Mouse (Mus musculus): Measurements from ENCODE around the gene Strn4. TPM values are rescaled to one million over a fixed set of nuclear protein-coding genes. Genes with fewer than 3 reads are reported as not detected.

The Strn4 gene
- polyA plus RNA-seq, 2 experiments = 109 to 197 TPM

DNA sequence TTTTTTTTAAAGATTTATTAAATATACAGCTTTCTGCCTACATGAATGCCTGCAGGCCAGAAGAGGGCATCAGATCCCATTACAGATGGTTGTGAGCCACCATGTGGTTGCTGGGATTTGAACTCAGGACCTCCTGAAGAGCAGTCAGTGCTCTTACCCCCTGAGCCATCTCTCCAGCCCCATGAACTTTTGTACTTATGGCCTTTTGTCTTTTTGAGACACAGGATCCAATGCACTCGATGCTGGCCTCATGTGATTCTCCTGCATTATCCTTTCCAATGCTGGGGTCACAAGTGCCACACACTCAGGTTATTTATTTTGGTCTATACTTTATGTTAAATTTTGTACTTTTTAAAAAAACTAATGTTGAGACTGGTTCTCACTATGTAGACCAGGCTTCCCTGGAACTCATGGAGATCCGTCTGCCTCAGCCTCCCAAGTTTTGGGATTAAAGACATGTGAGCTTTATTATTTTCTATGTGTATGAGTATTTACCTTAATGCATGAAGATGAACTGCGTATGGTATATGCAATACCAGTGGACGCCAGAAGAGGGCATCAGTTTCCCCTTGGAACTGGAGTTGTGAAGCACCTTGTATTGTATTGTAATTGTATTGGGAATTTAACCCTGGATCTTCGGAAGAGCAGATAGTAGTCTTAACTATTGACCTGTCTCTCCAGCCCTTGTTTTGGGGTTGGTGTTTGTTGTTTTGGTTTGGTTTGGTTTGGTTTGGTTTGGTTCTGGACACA is 44.4 kb downstream of the Strn4 start:
- no peaks in the 10 kb centered on the region for H3K9me3 ChIP-seq (ENCODE audit: control insufficient read depth, low read length)
- H3K27ac ChIP-seq (replicated peaks; ENCODE audit: low read depth, low read length) = no peak overlapping the region
- no peak overlapping the region for H3K4me2 ChIP-seq (replicated peaks; ENCODE audit: low read depth, low read length, severe bottlenecking)
- H3K36me3 ChIP-seq (ENCODE audit: control insufficient read depth, insufficient read depth, low read length) = peaks cover 78% of the 10 kb centered on the region
- ATAC-seq (ENCODE audit: low FRiP score, low read depth) (no peak), DNase-seq (ENCODE audit: low spot score) (peak; percentile 56)
- H3K27me3 ChIP-seq (ENCODE audit: control insufficient read depth, insufficient read depth, low read length) = no peaks in the 10 kb centered on the region
- H3K9ac ChIP-seq (ENCODE audit: low read depth, low read length, severe bottlenecking) = no peak overlapping the region
- H3K4me3 ChIP-seq (replicated peaks; ENCODE audit: low read length) = no peak overlapping the region
- no peak for TF ChIP-seq POLR2A (IDR thresholded peaks at IDR 0.05; ENCODE audit: borderline replicate concordance, extremely low read depth, insufficient read depth, insufficient read length)
- WGBS = 34% methylated on average over 5 of the region's 5 CpGs
- H3K4me1 ChIP-seq (ENCODE audit: control insufficient read depth, insufficient read depth, low read length) = no peaks in the 10 kb centered on the region

DNA sequence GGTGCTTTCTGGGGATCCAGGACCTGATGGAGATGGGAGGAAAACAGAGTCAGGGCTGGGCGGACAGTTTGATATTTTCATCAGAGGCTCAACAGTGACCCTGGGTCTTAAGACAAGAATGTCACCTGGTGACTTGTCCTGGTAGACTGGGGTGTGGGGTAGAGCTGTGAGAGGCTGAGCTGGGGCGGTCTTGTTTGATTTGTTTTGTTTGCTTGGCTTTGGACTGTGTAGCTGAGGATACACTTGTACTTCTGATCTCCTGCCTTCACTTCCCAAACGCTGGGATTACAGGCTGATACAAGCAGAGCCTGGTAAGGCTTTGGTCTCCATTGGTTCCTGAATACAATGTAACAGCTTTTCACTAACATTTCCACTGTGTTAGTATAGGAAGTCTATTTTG is 51.8 kb downstream of the Strn4 start:
- H3K9me3 ChIP-seq (ENCODE audit: control insufficient read depth, low read length) = no peaks in the 10 kb centered on the region
- DNase-seq (ENCODE audit: low spot score) (no peak), ATAC-seq (ENCODE audit: low FRiP score, low read depth) (no peak)
- WGBS = 86% methylated on average over 3 of the region's 3 CpGs
- TF ChIP-seq POLR2A (IDR thresholded peaks at IDR 0.05; ENCODE audit: borderline replicate concordance, extremely low read depth, insufficient read depth, insufficient read length) = no peak
- no peak overlapping the region for H3K27ac ChIP-seq (replicated peaks; ENCODE audit: low read depth, low read length)
- peaks cover 75% of the 10 kb centered on the region for H3K36me3 ChIP-seq (ENCODE audit: control insufficient read depth, insufficient read depth, low read length)
- no peaks in the 10 kb centered on the region for H3K4me1 ChIP-seq (ENCODE audit: control insufficient read depth, insufficient read depth, low read length)
- no peak overlapping the region for H3K9ac ChIP-seq (ENCODE audit: low read depth, low read length, severe bottlenecking)
- no peak overlapping the region for H3K4me3 ChIP-seq (replicated peaks; ENCODE audit: low read length)
- no peaks in the 10 kb centered on the region for H3K27me3 ChIP-seq (ENCODE audit: control insufficient read depth, insufficient read depth, low read length)
- H3K4me2 ChIP-seq (replicated peaks; ENCODE audit: low read depth, low read length, severe bottlenecking) = no peak overlapping the region

GRCm38 (mm10) chr7:16869497-16869896 is 53.8 kb downstream of the Strn4 start:
- ATAC-seq (ENCODE audit: low FRiP score, low read depth) = peak; percentile 93
- H3K27me3 ChIP-seq (ENCODE audit: control insufficient read depth, insufficient read depth, low read length) = no peaks in the 10 kb centered on the region
- peak overlapping the region; percentile 18; the same call in 1 of the 2 replicates for H3K4me3 ChIP-seq (replicated peaks; ENCODE audit: low read length)
- no peak overlapping the region for H3K9ac ChIP-seq (ENCODE audit: low read depth, low read length, severe bottlenecking)
- no peaks in the 10 kb centered on the region for H3K4me1 ChIP-seq (ENCODE audit: control insufficient read depth, insufficient read depth, low read length)
- DNase-seq (ENCODE audit: low spot score) = peak; percentile 83
- TF ChIP-seq POLR2A (IDR thresholded peaks at IDR 0.05; ENCODE audit: borderline replicate concordance, extremely low read depth, insufficient read depth, insufficient read length) = no peak
- H3K9me3 ChIP-seq (ENCODE audit: control insufficient read depth, low read length) = no peaks in the 10 kb centered on the region
- no peak overlapping the region for H3K27ac ChIP-seq (replicated peaks; ENCODE audit: low read depth, low read length)
- peaks cover 61% of the 10 kb centered on the region for H3K36me3 ChIP-seq (ENCODE audit: control insufficient read depth, insufficient read depth, low read length)
- H3K4me2 ChIP-seq (replicated peaks; ENCODE audit: low read depth, low read length, severe bottlenecking) = peak overlapping the region; percentile 31; the same call in 1 of the 2 replicates
- WGBS = 31% methylated on average over 16 of the region's 16 CpGs

DNA sequence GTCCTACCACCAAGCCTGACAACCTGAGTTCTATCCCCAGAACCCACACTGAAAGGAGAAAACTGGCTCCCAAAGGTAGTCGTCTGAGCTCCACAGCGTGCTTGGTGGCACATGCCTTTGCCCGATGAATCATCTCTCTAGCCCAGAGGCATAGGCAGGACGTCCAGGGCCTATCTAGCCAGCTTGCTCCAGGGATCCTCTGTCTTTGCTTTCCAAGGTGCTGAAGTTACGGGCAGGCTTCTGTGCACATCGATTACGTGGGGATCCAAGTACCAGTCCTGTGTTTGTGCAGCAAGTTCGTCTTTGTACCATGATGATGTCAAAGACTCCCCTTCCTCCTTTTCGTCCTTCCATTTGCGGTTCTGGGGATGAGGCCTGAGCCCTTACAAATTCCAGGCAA is 55.9 kb downstream of the Strn4 start:
- no peak overlapping the region for H3K4me3 ChIP-seq (replicated peaks; ENCODE audit: low read length)
- H3K4me2 ChIP-seq (replicated peaks; ENCODE audit: low read depth, low read length, severe bottlenecking) = no peak overlapping the region
- WGBS = 78% methylated on average over 10 of the region's 10 CpGs
- DNase-seq (ENCODE audit: low spot score) = no peak
- no peak for TF ChIP-seq POLR2A (IDR thresholded peaks at IDR 0.05; ENCODE audit: borderline replicate concordance, extremely low read depth, insufficient read depth, insufficient read length)
- no peaks in the 10 kb centered on the region for H3K9me3 ChIP-seq (ENCODE audit: control insufficient read depth, low read length)
- H3K4me1 ChIP-seq (ENCODE audit: control insufficient read depth, insufficient read depth, low read length) = peaks cover 3% of the 10 kb centered on the region; the same call in 1 of the 2 replicates
- H3K36me3 ChIP-seq (ENCODE audit: control insufficient read depth, insufficient read depth, low read length) = peaks cover 47% of the 10 kb centered on the region
- H3K27me3 ChIP-seq (ENCODE audit: control insufficient read depth, insufficient read depth, low read length) = no peaks in the 10 kb centered on the region
- H3K27ac ChIP-seq (replicated peaks; ENCODE audit: low read depth, low read length) = no peak overlapping the region
- ATAC-seq (ENCODE audit: low FRiP score, low read depth) = no peak
- no peak overlapping the region for H3K9ac ChIP-seq (ENCODE audit: low read depth, low read length, severe bottlenecking)

DNA sequence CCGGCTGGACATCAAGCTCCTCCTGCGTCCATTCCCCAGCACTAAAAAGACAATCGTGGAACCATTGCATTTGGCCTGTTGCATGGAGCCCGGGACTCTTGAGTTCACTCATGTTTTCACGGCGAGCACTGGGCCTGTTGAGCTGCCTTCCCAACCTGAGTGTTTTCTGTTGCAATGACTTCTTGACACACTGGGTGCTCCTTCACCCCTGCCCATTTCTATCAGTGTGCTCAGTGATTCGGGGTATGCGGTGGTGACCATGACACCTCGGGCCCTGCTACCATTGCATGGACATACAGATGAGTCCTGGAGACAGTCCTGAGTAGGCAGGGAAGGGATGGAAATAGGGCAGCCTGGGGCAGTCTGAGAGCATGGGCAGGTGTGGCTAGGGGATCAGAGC is 56.8 kb downstream of the Strn4 start:
- Histone ChIP-seq H3K9ac (ENCODE audit: low read depth, low read length, severe bottlenecking) (no peak overlapping the region), H3K36me3 (ENCODE audit: control insufficient read depth, insufficient read depth, low read length) (peaks cover 42% of the 10 kb centered on the region), H3K4me2 (replicated peaks; ENCODE audit: low read depth, low read length, severe bottlenecking) (no peak overlapping the region), H3K4me1 (ENCODE audit: control insufficient read depth, insufficient read depth, low read length) (peaks cover 7% of the 10 kb centered on the region; the same call in 1 of the 2 replicates), H3K9me3 (ENCODE audit: control insufficient read depth, low read length) (no peaks in the 10 kb centered on the region), H3K4me3 (replicated peaks; ENCODE audit: low read length) (no peak overlapping the region), H3K27me3 (ENCODE audit: control insufficient read depth, insufficient read depth, low read length) (no peaks in the 10 kb centered on the region), H3K27ac (replicated peaks; ENCODE audit: low read depth, low read length) (no peak overlapping the region)
- WGBS = 93% methylated on average over 9 of the region's 9 CpGs
- TF ChIP-seq POLR2A (IDR thresholded peaks at IDR 0.05; ENCODE audit: borderline replicate concordance, extremely low read depth, insufficient read depth, insufficient read length) = no peak
- ATAC-seq (ENCODE audit: low FRiP score, low read depth) (no peak), DNase-seq (ENCODE audit: low spot score) (no peak)
